Mouse (Mus musculus) gastrocnemius, postnatal 4 days (tissue): ENCODE data around the gene Cacna1d. TPM values are rescaled to one million over a fixed set of nuclear protein-coding genes. Genes with fewer than 3 reads are reported as not detected.

Experiments used
- DNase-seq, 2 experiments: peaks; one replicate each; pipeline ENCODE4 v3.0.0; 2021 to 2022; ENCODE audit warnings: low spot score in 2 of 2, mixed read lengths in 2 of 2
- total RNA-seq, 2 experiments: library from RNA; stranded (reverse); gene quantifications; 2 replicates each; pipeline ENCODE4 v1.2.3; 2021

The Cacna1d gene
- total RNA-seq, 2 experiments from 2014 or later: 2.5 TPM

DNA sequence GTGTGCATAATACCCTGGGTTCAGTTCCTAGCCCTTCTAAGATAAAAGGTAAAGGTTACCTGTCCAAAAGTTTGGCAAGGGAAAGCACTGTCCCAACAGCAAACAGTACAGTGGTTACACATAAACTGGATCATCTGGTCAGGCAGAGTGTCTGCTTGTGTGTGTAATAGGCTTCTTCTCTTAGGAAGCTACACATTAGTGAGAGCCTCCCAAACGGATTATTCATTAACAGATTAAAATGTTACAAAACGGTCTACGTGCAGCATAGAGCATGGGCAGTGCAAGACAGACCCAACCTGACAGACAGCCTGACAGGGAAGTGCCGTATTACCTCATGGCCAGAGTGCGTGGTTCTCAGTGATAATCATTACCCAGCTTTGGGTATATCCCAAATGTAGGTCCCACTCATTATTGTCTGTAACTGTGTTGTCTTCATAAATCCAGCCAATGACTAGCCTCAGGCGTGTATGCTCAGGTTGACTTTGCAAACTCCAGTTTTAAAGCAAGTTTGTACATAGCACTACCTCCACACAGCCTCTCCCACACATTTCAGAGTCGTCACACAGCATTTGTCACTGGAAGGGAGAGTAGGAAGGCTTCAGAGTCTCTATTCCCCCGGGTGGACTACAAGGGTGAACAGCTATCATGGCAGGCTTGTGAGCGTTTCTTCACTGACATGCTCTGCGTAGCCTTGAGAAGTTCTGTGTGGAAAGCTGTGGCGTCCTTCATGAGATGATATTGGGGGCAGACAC, 495.1 kb downstream of the Cacna1d start:
- no peak for DNase-seq

- no peak for DNase-seq
These were observed 496.3 kb downstream of the Cacna1d start for GRCm38 (mm10) chr14:29994976-29995375.

Other genes starting within 250 kb of the Cacna1d start
- gene Dcp1a, start 11.9 kb downstream of the Cacna1d start, total RNA-seq: 10 to 100 TPM; 16.6 to 18.2 TPM
- gene Tkt, start 56.9 kb upstream of the Cacna1d start, total RNA-seq: 10 to 100 TPM; 53.7 to 62.8 TPM
- gene Prkcd, start 134.8 kb upstream of the Cacna1d start, total RNA-seq: 10 to 100 TPM; 25.3 to 32.0 TPM
- 10 to 100 TPM; 10.6 to 11.0 TPM for gene Rft1, start 162.9 kb upstream of the Cacna1d start, total RNA-seq
- gene Sfmbt1, start 223.4 kb upstream of the Cacna1d start, total RNA-seq: 10 to 100 TPM; 15.1 to 16.8 TPM